Mouse (Mus musculus) spleen, postnatal 0 days (tissue): ENCODE data around the gene Krtap1-4. TPM values are rescaled to one million over a fixed set of nuclear protein-coding genes. Genes with fewer than 3 reads are reported as not detected.

Experiments used
- polyA plus RNA-seq: library from polyadenylated mRNA; unstranded; fragments of >200 nt; fragmentation: Nextera tagmentation; extraction: Ambion mirVana; gene quantifications from 2 replicates; pipeline ENCODE4 v1.2.1, GENCODE M21; 2015

Krtap1-4 gene
- polyA plus RNA-seq = not detected in 2 replicates

DNA sequence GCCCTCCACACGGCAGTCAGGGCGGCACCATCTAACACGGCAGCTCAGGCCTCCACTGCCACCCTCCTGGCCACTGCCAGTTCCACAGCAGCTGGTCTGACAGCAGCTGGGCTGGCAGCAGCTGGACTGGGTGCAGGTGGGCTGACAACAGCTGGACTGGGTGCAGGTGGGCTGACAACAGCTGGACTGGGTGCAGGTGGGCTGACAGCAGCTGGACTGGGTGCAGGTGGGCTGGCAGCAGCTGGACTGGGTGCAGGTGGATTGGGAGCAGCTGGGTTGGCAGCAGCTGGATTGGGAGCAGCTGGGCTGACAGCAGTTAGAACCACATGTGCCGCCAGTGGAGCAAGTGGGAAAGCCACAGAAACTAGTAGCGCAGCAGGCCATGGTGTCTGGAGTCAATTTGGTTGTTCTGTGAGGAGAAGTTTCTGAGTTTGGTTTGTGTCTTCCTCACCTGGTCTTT, at the start of gene Krtap1-4:
TSS of gene Krtap1-4 (minus strand) at position 410 of the 460 bp plus-strand sequence.

DNA sequence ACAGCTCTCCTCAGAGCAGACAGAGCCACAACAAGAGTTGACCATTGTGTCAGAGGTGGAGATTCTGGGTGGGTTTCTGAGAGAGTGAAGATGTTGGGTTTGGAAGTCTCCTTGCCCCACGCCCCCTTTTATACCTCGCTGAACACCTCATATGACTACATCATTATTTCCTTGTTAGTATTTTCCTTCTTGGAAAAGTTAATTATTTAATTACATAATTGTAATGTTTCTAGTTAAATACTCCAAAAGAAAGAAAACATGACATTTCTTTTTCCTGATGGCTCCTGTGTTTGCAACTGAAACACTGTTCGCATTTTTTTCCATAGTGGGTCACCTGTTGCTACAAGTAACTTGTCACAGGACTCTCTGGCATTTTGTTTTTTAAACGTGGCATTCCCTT, 44.7 kb upstream of the Krtap1-4 start, which contains the start of gene Krtap4-1:
TSS of gene Krtap4-1 (minus strand) at position 101 of the 400 bp plus-strand sequence.

DNA sequence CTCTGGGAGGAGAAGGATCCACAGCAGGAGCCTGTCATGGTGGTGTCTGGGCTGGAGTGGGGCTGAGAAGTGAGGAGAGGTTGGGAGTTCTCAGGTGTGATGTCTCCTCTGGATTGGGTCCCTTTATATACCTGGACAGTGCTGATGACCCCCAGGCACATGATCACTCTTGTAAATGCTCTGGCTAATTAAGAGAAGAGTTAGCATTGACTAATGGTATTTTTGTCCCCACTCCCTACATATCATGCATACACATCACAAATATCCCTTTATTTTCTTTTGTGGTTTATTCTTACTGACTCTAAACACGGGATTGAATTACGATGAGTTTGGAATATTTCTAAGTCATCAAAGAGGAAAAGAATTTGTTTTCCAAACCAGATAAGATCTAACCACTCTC, 36.9 kb upstream of the Krtap1-4 start, which contains the start of gene Gm11562:
TSS of gene Gm11562 (minus strand) at position 101 of the 400 bp plus-strand sequence.

DNA sequence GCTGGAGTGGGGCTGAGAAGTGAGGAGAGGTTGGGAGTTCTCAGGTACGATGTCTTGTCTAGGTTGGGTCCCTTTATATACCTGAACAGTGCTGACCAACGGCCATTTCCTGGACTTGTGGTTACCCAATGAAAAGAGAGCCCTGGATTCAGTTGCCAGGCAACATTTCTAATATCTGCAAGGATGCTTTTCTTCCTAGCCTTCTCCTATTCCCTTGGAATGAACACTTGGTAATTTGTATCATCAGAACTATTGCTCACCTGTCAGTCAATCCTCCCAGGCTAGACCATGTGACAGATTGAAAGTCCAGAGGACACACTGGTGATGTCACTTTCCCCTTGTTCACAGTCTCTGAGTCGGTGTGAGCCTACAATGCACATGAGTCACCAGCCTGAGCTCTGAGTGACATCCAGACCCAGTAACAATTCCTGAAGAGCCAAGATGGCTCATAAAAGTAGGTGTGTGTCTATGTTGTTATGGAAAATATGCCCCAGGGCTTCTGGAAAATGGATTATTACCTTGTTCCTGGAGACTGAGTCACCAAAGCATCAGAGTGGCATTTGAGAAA, 31.4 kb upstream of the Krtap1-4 start, which contains the start of gene Krtap2-4:
TSS of gene Krtap2-4 (minus strand) at position 51 of the 568 bp plus-strand sequence.

DNA sequence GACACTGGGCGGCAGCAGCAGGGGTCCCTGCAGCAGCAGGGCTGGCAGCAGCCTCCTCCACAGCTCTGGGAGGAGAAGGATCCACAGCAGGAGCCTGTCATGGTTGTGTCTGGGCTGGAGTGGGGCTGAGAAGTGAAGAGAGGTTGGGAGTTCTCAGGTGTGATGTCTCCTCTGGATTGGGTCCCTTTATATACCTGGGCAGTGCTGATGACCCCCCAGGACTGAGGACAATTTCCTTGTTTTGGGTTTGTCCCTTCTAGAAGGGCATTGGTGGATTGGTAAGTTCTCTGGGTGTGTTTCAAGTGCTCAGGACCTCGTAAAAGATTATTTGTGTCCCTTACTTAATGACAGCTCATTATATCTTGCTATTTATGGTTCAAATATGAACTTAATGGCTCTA, 26.6 kb upstream of the Krtap1-4 start, which contains the start of gene Gm11937:
TSS of gene Gm11937 (minus strand) at position 101 of the 400 bp plus-strand sequence.

DNA sequence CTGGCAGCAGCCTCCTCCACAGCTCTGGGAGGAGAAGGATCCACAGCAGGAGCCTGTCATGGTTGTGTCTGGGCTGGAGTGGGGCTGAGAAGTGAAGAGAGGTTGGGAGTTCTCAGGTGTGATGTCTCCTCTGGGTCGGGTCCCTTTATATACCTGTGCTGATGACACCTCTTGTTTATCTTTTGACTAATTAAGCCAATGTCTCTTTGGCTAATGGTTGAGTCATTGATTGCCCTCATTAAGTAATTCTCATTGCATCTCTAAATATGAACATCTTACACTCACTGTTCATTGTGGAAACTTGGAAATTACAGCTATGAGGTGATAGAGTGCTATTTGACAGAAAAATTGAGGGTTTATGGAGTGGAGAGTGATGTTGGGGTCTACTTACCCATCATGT, 19.8 kb upstream of the Krtap1-4 start, which contains the start of gene Gm11938:
TSS of gene Gm11938 (minus strand) at position 101 of the 400 bp plus-strand sequence.

DNA sequence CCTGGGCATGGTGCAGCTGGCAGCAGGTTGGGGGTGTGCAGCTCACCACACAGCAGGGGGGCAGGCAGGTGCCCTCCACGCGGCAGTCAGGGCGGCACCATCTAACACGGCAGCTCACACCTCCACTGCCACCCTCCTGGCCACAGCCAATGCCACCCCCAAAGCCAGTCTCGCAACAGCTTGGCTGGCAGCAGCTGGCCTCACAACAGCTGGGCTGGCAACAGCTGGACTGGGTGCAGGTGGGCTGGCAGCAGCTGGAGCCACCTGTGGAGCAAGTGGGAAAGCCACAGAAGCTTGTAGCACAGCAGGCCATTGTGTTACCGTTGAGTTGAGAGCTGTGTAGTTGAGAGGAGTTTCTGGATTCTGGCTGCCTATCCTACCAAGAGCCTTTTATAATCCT, 14.3 kb upstream of the Krtap1-4 start, which contains the start of gene Krtap9-3:
TSS of gene Krtap9-3 (minus strand) at position 364 of the 400 bp plus-strand sequence.

DNA sequence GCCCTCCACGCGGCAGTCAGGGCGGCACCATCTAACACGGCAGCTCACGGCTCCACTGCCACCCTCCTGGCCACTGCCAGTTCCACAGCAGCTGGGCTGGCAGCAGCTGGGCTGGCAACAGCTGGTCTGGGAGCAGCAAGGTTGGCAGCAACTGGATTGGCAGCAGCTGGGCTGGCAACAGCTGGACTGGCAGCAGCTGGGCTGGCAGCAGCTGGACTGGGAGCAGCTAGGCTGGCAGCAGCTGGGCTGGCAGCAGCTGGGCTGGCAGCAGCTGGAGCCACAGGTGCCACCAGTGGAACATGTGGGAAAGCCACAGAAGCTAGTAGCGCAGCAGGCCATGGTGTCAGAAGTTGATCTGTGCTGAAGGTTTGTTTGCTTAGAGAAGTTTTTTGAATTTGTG, 7.5 kb upstream of the Krtap1-4 start, which contains the start of gene Krtap1-3:
TSS of gene Krtap1-3 (minus strand) at position 359 of the 400 bp plus-strand sequence.

DNA sequence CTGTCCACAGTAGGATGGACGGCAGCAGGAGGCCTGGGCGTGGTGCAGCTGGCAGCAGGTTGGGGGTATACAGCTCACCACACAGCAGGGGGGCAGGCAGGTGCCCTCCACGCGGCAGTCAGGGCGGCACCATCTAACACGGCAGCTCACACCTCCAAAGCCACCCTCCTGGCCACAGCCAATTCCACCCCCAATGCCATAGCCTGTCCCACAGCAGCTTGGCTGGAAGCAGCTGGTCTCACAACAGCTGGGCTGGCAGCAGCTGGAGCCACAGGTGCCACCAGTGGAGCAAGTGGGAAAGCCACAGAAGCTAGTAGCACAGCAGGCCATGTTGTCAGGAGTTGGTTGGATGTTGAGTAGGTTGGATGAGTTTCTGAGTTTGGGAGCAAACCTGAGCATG, 2.8 kb downstream of the Krtap1-4 start, which contains the start of gene Krtap1-5:
TSS of gene Krtap1-5 (minus strand) at position 381 of the 400 bp plus-strand sequence.

DNA sequence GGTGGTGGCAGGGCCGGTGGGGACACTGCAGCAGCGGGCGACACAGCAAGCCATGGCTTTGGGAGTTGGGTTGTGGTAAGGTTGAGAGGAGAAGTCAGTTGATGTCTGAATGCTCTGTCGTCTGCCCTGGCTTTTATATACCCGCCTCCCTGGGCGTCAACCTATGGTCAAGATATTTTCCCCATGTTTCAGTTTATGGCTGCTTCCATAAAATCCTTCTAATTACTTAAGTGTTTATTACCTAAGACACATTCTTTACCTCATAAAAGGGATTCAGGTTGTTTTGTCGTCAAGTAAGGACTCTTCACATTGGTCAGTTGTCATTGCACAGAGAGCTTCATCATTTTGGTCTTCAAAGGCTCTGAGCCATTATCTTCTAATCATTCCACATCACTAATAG, 16.9 kb downstream of the Krtap1-4 start, which contains the start of gene Krtap3-1:
TSS of gene Krtap3-1 (minus strand) at position 101 of the 400 bp plus-strand sequence.

DNA sequence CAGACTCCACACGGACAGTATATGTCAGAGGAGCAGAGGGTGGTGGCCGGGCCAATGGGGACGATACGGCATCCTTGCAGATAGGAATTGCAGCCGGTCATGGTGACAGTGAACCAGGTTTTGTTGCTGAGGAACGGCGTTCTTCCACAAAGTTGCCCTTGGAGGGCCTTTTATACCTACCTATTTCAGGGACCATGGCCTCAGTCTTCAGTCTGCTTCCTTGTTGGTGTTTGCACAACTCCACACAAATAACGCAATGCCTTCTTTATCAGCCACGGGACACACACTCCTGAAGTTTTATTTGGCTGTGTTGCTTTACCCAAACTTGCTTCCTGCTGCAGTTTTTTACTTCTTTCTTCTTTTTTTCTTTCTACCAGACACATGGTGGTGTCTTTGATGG, 24.1 kb downstream of the Krtap1-4 start, which contains the start of gene Gm11939:
TSS of gene Gm11939 (minus strand) at position 101 of the 400 bp plus-strand sequence.

DNA sequence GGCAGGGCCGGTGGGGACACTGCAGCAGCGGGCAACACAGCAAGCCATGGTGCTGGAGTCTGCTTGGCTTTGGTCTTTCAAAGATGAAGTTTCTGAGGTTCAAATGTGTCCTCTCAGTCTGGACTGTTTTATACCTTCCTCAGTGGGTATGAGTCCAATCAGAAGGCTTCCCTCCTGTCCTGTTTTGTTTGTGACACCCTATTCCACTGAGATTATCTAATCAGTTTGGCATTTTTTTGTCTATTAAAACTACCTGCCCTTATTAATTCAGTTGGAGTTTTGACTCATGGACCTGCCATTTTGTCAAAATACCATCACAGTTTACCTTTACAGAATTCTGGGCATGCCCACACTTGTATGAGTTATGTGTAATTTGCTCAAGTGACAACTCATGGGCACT, 26.7 kb downstream of the Krtap1-4 start, which contains the start of gene Krtap3-2:
TSS of gene Krtap3-2 (minus strand) at position 101 of the 400 bp plus-strand sequence.

DNA sequence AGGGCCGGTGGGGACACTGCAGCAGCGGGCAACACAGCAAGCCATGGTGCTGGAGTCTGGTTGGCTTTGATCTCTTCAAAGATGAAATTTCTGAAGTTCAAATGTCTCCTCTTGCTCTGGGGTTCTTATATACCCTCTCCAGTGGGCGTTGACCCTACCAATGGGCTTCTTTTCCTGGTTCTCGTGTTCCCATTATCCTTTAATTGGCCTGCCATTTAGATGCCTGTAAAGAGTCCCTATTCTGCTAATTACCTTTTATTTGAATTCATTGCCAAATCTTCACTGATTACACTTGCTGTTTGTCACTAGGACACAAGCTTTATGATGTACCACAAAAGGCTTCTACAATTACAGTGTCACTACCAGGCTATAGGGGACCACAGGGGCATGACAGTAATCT, 32.7 kb downstream of the Krtap1-4 start, which contains the start of gene Krtap3-3:
TSS of gene Krtap3-3 (minus strand) at position 101 of the 400 bp plus-strand sequence.

Other genes starting within 250 kb of the Krtap1-4 start
- not detected in 2 replicates for gene Krt26, start 245.7 kb downstream of the Krtap1-4 start, polyA plus RNA-seq
- gene Krt27, start 232.6 kb downstream of the Krtap1-4 start, polyA plus RNA-seq = not detected in 2 replicates
- gene Krt28, start 208.8 kb downstream of the Krtap1-4 start, polyA plus RNA-seq = not detected in 2 replicates
- gene Krt10, start 194.3 kb downstream of the Krtap1-4 start, polyA plus RNA-seq = 7.3 and 9.6 TPM in 2 replicates
- not detected in 2 replicates for gene Krt12, start 161.4 kb downstream of the Krtap1-4 start, polyA plus RNA-seq
- 0.06 and 0.22 TPM in 2 replicates for gene Krt20, start 145.5 kb downstream of the Krtap1-4 start, polyA plus RNA-seq
- 0.10 TPM in 1 of 2 replicates, not detected in the other for gene Krt23, start 90.5 kb downstream of the Krtap1-4 start, polyA plus RNA-seq
- gene Krt39, start 62.3 kb downstream of the Krtap1-4 start, polyA plus RNA-seq = not detected in 2 replicates
- not detected in 2 replicates for gene Krt40, start 40.5 kb downstream of the Krtap1-4 start, polyA plus RNA-seq
- gene Krtap3-3, start 32.8 kb downstream of the Krtap1-4 start, polyA plus RNA-seq = not detected in 2 replicates
- gene Krtap3-2, start 26.8 kb downstream of the Krtap1-4 start, polyA plus RNA-seq = not detected in 2 replicates
- gene Gm11939, start 24.2 kb downstream of the Krtap1-4 start, polyA plus RNA-seq = not detected in 2 replicates
- not detected in 2 replicates for gene Krtap3-1, start 17.0 kb downstream of the Krtap1-4 start, polyA plus RNA-seq
- not detected in 2 replicates for gene Krtap1-5, start 2.6 kb downstream of the Krtap1-4 start, polyA plus RNA-seq
- gene Krtap1-3, start 7.7 kb upstream of the Krtap1-4 start, polyA plus RNA-seq = not detected in 2 replicates
- not detected in 2 replicates for gene Krtap9-3, start 14.5 kb upstream of the Krtap1-4 start, polyA plus RNA-seq
- not detected in 2 replicates for gene Gm11938, start 19.7 kb upstream of the Krtap1-4 start, polyA plus RNA-seq
- not detected in 2 replicates for gene Gm11937, start 26.5 kb upstream of the Krtap1-4 start, polyA plus RNA-seq
- gene Krtap2-4, start 31.2 kb upstream of the Krtap1-4 start, polyA plus RNA-seq = not detected in 2 replicates
- gene Gm11562, start 36.8 kb upstream of the Krtap1-4 start, polyA plus RNA-seq = not detected in 2 replicates
- gene Krtap4-1, start 44.6 kb upstream of the Krtap1-4 start, polyA plus RNA-seq = not detected in 2 replicates
- not detected in 2 replicates for gene Krtap4-2, start 51.4 kb upstream of the Krtap1-4 start, polyA plus RNA-seq
- gene Krtap4-7, start 60.4 kb upstream of the Krtap1-4 start, polyA plus RNA-seq = not detected in 2 replicates
- not detected in 2 replicates for gene Gm11555, start 66.6 kb upstream of the Krtap1-4 start, polyA plus RNA-seq
- gene Gm11563, start 75.3 kb upstream of the Krtap1-4 start, polyA plus RNA-seq = not detected in 2 replicates
- gene Krtap4-6, start 82.3 kb upstream of the Krtap1-4 start, polyA plus RNA-seq = not detected in 2 replicates
- gene Gm14190, start 107.1 kb upstream of the Krtap1-4 start, polyA plus RNA-seq = not detected in 2 replicates
- not detected in 2 replicates for gene Gm14180, start 150.6 kb upstream of the Krtap1-4 start, polyA plus RNA-seq
- not detected in 2 replicates for gene Gm11595, start 189.3 kb upstream of the Krtap1-4 start, polyA plus RNA-seq
- gene Krtap4-8, start 197.1 kb upstream of the Krtap1-4 start, polyA plus RNA-seq = not detected in 2 replicates
- not detected in 2 replicates for gene Krtap4-9, start 201.5 kb upstream of the Krtap1-4 start, polyA plus RNA-seq
- not detected in 2 replicates for gene Gm11596, start 209.8 kb upstream of the Krtap1-4 start, polyA plus RNA-seq
- not detected in 2 replicates for gene Gm11569, start 215.3 kb upstream of the Krtap1-4 start, polyA plus RNA-seq
- not detected in 2 replicates for gene Gm11554, start 220.8 kb upstream of the Krtap1-4 start, polyA plus RNA-seq
- not detected in 2 replicates for gene Krtap4-13, start 226.2 kb upstream of the Krtap1-4 start, polyA plus RNA-seq
- gene Gm11564, start 232.0 kb upstream of the Krtap1-4 start, polyA plus RNA-seq = not detected in 2 replicates